Mouse (Mus musculus): ENCODE results near the gene Ccdc61.
"Not testable (repeated sequence)": the region's sequence is repeated elsewhere in the genome, so short reads cannot be mapped to it uniquely, and the experiment has no call there.

Ccdc61 gene

GRCm38 (mm10) chr7:18917931-18918330 lies 7.7 kb upstream of the Ccdc61 start:
- DNase-seq (ENCODE audit: extremely low read depth, low read depth, low spot score) = peak; percentile 34

GRCm38 (mm10) chr7:18916254-18916653 lies 6.0 kb upstream of the Ccdc61 start:
- no peak for DNase-seq (ENCODE audit: extremely low read depth, low read depth, low spot score)

GRCm38 (mm10) chr7:18909797-18910196 lies 418 bp downstream of the Ccdc61 start:
- no peak for DNase-seq (ENCODE audit: extremely low read depth, low read depth, low spot score)

GRCm38 (mm10) chr7:18904971-18905370 lies 5.2 kb downstream of the Ccdc61 start:
- DNase-seq (ENCODE audit: extremely low read depth, low read depth, low spot score) = peak; percentile 46

- DNase-seq (ENCODE audit: extremely low read depth, low read depth, low spot score) = no peak
Observed at GRCm38 (mm10) chr7:18902486-18902885, 7.7 kb downstream of the Ccdc61 start.

GRCm38 (mm10) chr7:18900513-18900912 lies 9.7 kb downstream of the Ccdc61 start:
- DNase-seq (ENCODE audit: extremely low read depth, low read depth, low spot score) = no peak

GRCm38 (mm10) chr7:18896536-18896935 lies 13.7 kb downstream of the Ccdc61 start:
- no peak for DNase-seq (ENCODE audit: extremely low read depth, low read depth, low spot score)

- no peak for DNase-seq (ENCODE audit: extremely low read depth, low read depth, low spot score)
Observed at GRCm38 (mm10) chr7:18893651-18894430, 16.4 kb downstream of the Ccdc61 start.

- DNase-seq (ENCODE audit: extremely low read depth, low read depth, low spot score) = no peak
Observed at GRCm38 (mm10) chr7:18893009-18893408, 17.2 kb downstream of the Ccdc61 start.

GRCm38 (mm10) chr7:18891872-18892599 lies 18.2 kb downstream of the Ccdc61 start:
- DNase-seq (ENCODE audit: extremely low read depth, low read depth, low spot score) = no peak

GRCm38 (mm10) chr7:18890848-18891247 lies 19.4 kb downstream of the Ccdc61 start:
- DNase-seq (ENCODE audit: extremely low read depth, low read depth, low spot score) = no peak

- no peak for DNase-seq (ENCODE audit: extremely low read depth, low read depth, low spot score)
Observed at GRCm38 (mm10) chr7:18886963-18887362, 23.3 kb downstream of the Ccdc61 start.

GRCm38 (mm10) chr7:18884745-18885422 lies 25.3 kb downstream of the Ccdc61 start:
- DNase-seq (ENCODE audit: extremely low read depth, low read depth, low spot score) = no peak

GRCm38 (mm10) chr7:18883991-18884744 lies 26.0 kb downstream of the Ccdc61 start:
- no peak for DNase-seq (ENCODE audit: extremely low read depth, low read depth, low spot score)

- no peak for DNase-seq (ENCODE audit: extremely low read depth, low read depth, low spot score)
Observed at GRCm38 (mm10) chr7:18878691-18879090, 31.5 kb downstream of the Ccdc61 start.

- DNase-seq (ENCODE audit: extremely low read depth, low read depth, low spot score) = no peak
Observed at GRCm38 (mm10) chr7:18875372-18875771, 34.8 kb downstream of the Ccdc61 start.

GRCm38 (mm10) chr7:18873253-18873652 lies 37.0 kb downstream of the Ccdc61 start:
- no peak for DNase-seq (ENCODE audit: extremely low read depth, low read depth, low spot score)

GRCm38 (mm10) chr7:18872816-18873215 lies 37.4 kb downstream of the Ccdc61 start:
- DNase-seq (ENCODE audit: extremely low read depth, low read depth, low spot score) = no peak

GRCm38 (mm10) chr7:18872014-18872802 lies 38.0 kb downstream of the Ccdc61 start:
- no peak for DNase-seq (ENCODE audit: extremely low read depth, low read depth, low spot score)

GRCm38 (mm10) chr7:18871031-18871430 lies 39.2 kb downstream of the Ccdc61 start, which contains the start of gene Pglyrp1:
TSS of gene Pglyrp1 (plus strand) at chr7:18871331.
- DNase-seq (ENCODE audit: extremely low read depth, low read depth, low spot score) = not testable (repeated sequence)

Measured in fat pad, adult 2 months (tissue).